Mouse (Mus musculus): ENCODE data around the gene Mnd1.

Gene Mnd1

GRCm38 (mm10) chr3:84086921-84087320 lies 68.7 kb downstream of the Mnd1 start:
- DNase-seq = no peak

- DNase-seq = no peak
Observed at GRCm38 (mm10) chr3:84086337-84086736, 69.2 kb downstream of the Mnd1 start.

GRCm38 (mm10) chr3:84085429-84085828 lies 70.2 kb downstream of the Mnd1 start:
- no peak for DNase-seq

GRCm38 (mm10) chr3:84081208-84081722 lies 74.3 kb downstream of the Mnd1 start:
- DNase-seq = no peak

- no peak for DNase-seq
Observed at GRCm38 (mm10) chr3:84080074-84080473, 75.5 kb downstream of the Mnd1 start.

DNA sequence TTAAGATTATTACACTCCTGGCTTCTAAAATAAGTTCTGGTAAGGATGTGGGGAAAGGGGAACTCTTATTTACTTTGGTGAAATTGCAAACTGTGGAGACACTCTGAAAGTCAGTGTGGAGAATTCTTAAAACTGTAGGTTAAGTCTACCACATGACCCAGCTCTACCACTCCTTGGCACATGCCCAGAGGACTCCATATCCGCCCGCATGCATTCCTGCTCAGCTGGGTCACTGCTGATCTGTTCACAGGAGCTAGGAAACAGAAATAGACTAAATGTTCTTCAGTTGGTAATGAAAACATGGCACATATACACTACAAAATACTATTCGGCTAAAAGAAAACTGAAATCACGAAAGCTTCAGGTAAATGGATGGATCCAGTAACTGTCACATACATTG lies 78.1 kb downstream of the Mnd1 start:
- DNase-seq = no peak

DNA sequence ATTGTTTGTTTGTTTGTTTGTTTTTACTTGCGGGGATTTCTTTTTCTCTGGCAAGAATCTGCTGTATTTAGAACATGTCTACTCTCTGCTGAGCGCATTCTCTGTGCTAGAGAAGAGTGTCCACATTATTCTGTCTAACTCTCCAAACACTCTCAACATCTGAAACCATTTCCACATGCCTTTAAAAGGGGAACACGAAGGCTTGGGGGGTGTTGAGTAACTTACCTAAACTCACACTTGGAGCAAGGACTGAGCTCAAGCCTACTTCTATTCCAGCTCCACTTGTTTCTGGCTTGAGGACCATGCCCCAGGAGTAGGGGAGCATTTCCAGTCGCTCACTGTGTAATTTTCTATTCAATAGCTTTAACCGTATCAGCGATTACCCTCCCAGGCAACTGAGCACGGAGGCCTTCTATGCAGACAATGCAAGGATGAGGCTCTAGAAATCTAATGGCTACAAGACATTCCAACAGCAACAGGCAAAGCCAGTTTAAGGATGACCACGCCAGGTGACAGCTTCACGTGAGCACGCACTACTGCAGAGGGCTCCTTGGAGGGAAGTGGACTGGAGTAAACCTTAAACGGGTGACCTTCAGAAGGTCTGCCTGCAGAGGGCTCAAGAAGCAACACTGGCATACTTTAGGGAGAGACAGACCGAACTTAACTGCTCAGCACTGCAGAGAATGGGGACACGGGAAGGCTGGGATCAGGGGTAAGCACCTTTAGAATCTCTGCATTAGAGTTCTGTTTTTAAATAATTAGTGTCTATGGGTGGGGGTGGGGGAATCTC lies 78.8 kb downstream of the Mnd1 start:
- no peak for DNase-seq

GRCm38 (mm10) chr3:84075516-84075915 lies 80.1 kb downstream of the Mnd1 start:
- DNase-seq = no peak

DNA sequence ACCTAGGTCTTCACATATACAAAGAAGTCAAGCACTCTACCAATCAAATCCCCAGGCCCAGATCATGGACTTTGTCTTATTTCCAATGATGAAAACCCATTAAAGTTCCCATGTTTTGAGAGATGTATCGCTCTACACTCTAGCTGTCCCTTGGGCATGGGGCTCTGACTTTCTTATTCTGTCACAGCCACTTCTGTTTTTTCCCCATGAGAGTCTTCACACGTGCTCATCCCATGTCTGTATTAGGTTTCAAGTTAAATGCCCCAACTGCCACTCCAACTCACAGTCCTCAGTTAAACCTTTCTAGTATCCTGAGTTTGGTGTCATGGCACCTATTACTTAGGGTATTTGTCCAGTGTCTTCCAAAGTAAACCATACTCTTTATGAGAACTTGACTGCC lies 80.8 kb downstream of the Mnd1 start:
- DNase-seq = no peak

DNA sequence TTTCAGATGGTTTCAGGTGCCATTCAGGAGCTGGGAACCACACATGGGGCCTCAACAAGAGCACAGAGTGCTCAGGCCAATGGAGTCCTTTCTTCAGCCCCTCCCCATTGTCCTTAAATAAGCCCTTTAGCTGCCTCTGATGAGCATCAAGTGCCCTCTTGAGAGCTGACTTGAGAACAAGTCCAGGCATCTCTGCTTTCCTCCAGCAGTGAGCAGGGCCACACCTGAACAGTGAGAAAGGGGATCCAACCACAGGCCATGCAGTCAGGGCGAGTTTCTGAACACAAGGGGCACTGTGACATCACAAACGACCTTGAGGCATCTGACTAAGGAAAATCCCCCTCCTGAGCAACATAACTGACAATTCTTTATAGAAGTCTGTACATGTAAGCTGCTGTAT lies 83.9 kb downstream of the Mnd1 start:
- no peak for DNase-seq

DNA sequence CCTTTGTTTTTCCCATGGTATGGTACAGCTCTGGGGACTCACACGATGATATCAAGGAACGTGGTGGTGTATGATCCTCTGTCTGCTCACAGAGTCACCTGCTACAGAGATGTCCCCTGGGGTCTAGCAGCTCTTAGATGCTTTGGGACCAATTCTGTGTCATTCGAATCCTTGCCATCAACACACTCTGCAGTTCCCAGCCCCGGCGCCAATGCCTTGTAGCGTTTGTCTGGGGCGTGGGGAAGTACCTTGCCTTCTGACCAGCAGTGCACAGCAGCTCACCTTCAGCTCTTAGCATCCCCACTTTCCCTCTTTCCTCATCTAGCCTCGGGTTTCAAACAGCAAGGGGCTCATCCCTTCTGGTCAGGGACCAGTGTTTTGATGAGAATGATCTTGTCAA lies 84.8 kb downstream of the Mnd1 start:
- no peak for DNase-seq

DNA sequence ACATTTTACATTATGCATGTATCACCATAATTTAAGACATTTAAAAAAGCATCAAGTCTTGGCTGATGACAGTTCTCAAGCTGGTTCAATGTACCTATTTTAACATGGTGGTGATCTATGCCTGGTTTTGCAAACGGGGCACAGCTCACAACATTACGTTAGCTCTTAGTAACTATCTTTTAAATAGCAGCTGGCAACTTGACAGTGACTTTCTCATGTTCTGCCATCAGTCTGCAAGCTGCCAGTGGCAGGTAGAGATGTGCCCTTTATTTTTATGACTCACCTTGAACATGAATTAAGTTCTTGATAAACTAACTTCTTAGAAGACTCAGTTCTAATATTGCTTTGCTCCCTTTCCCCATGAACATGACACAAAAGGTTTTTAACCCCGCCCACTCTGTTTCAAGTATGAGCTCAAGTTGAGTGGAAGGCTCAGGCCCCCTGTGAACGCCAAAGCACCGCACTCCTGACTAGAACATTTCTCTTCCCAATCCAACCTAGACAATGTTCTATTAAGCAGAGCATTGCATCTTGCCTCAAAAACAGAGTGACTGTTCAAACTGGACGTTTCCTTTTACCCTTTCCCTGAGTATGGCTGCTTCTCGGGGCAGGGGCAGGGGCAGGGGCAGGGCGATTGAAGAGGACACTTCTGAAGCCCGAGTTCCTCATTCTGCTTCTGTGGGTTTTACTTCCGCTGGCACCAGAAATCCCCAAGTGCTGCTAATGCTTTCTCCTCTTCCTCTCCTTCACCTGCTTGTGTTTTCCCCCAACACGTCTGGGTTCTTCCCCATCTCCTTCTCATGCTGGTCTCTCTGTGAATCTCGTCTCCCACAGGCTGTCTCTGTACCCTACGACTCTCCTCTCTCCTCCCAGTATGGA lies 86.5 kb downstream of the Mnd1 start:
- no peak for DNase-seq

GRCm38 (mm10) chr3:84065825-84066224 lies 89.8 kb downstream of the Mnd1 start:
- DNase-seq = no peak

GRCm38 (mm10) chr3:84063369-84063914 lies 92.1 kb downstream of the Mnd1 start:
- DNase-seq = no peak

GRCm38 (mm10) chr3:84061523-84062453 lies 93.8 kb downstream of the Mnd1 start:
- DNase-seq = no peak

GRCm38 (mm10) chr3:84060946-84061345 lies 94.6 kb downstream of the Mnd1 start:
- no peak for DNase-seq

DNA sequence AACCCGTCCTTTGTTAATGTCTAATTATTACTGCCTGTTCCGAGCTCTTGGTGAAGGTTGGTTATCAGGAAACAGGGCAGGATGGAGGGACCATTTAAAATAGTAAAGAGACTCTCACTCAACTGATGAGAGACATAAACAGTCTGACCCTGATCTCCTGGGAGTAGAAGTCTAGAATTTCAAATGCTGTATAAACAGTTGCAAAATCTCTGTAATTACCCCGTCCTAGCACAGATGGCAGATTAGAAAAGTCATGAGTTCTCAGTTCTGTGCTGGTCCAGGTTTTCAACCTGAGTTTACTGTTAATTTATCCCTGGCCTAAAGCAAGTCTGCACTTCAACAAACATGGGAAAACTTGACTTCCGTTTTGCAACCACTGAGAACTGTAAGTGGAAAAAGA lies 95.5 kb downstream of the Mnd1 start:
- DNase-seq = no peak

- no peak for DNase-seq
Observed at GRCm38 (mm10) chr3:84059676-84060075, 95.9 kb downstream of the Mnd1 start.

DNA sequence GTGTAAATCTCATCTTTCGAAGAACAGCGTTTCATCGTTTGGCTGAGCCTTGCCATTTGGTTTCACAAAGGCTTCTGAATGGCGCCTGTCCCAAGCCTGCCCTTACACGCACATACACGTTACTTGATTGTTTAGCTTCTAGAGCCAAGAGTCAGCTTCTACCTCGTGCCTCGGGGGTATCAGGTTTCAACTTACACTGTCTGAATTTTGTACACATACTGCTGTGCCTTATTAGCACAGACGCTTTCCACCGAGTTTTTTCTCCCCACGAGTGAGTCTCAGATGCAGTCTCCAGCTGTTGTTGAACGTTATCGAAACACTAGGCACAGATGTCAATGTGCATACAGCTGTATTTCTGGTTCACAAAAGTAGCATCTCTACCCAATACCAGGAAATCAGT lies 96.3 kb downstream of the Mnd1 start:
- no peak for DNase-seq

DNA sequence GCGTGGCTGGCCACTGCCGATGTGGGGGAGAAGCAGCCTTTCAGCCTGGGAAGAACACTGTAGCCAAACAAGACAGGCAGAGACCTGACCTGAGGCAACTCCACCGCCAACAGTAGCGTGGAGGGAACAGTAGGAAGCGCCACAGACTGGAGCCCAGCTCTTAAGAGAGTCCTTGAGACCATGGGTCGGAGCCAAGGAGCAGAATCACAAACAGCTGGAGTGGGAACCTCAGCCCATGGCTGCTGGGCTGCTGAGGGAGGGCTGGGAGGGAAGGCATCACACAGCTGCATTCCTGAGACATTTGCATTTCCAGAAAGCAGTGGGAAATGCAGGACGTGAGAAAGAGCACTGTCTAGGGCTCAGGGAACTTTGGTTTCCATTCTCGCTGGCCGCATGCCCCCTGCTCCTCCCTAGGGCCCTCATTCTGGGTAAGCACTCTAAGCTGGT lies 106.8 kb downstream of the Mnd1 start:
- DNase-seq = no peak

GRCm38 (mm10) chr3:84046206-84046605 lies 109.4 kb downstream of the Mnd1 start:
- DNase-seq = no peak

GRCm38 (mm10) chr3:84041739-84042138 lies 113.8 kb downstream of the Mnd1 start:
- no peak for DNase-seq

Measured in cerebellum, postnatal 25 days (tissue).